9 mouse cellular contexts compared by ENCODE assay signal in the genomic region with DNA sequence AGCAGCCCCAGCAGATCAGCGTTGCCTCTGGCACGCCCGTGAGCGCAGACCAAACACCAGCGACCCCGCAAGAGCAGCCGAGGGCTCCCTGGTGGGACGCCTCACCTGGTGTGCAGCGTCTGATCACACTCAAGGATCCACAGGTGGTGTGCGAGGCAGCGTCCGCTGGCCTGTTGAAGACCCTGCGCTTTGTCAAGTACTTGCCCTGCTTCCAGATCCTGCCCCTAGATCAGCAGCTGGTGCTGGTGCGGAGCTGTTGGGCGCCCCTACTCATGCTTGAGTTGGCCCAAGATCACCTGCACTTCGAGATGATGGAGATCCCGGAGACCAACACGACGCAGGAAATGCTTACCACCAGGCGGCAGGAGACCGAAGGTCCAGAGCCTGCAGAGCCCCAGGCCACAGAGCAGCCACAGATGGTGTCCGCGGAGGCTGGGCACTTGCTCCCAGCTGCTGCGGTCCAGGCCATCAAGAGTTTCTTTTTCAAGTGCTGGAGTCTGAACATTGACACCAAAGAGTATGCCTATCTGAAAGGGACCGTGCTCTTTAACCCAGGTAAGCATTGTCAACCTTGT. TPM values are rescaled to one million over a fixed set of nuclear protein-coding genes. Genes with fewer than 3 reads are reported as not detected.
DNase-seq lines count a peak whose midpoint lies in the region; ATAC-seq and TF ChIP-seq lines count a peak whose summit lies in the region.
"Had no signal": no experiment of that assay in that cellular context is flagged by ENCODE, and none has a peak within 500 bp of the region (broad histone marks: within the 10 kb centered on the region; RNA-seq: fewer than 3 reads in every experiment).

No protein-coding gene starts in this region.

- H3K36me3 ChIP-seq in heart, postnatal 0 days (replicated peaks; ENCODE audit: control insufficient read depth, insufficient read depth, low read length) = no peaks in the 10 kb centered on the region
- H3K36me3 ChIP-seq in midbrain, embryonic 16.5 days (ENCODE audit: control insufficient read depth, insufficient read depth, low read length) = no peaks in the 10 kb centered on the region

- ATAC-seq in heart, postnatal 0 days (ENCODE audit: insufficient read depth, low read depth) = no peak
- ATAC-seq in midbrain, embryonic 16.5 days = peak; percentile 67

- no peaks in the 10 kb centered on the region for H3K9me3 ChIP-seq in heart, postnatal 0 days (replicated peaks; ENCODE audit: control insufficient read depth, low read length)
- H3K9me3 ChIP-seq in midbrain, embryonic 16.5 days (replicated peaks; ENCODE audit: control insufficient read depth, low read length, poor library complexity, severe bottlenecking) = no peaks in the 10 kb centered on the region

- DNase-seq in heart, postnatal 0 days (ENCODE audit: low spot score) = no peak
- DNase-seq in heart, postnatal 25 days (ENCODE audit: low spot score) = no peak
- DNase-seq in adrenal gland, postnatal 10 days = peak; percentile 37
- peak; percentile 6 for DNase-seq in forelimb bud, embryonic 11.5 days (ENCODE audit: low read depth, low spot score)
- no peak for DNase-seq in thymus, adult 18-20 months
- DNase-seq in thymus, postnatal 4 days = no peak
- no peak for DNase-seq in yolk sac, embryonic 10.5 days (ENCODE audit: low spot score)

- H3K4me1 ChIP-seq in heart, postnatal 0 days (ENCODE audit: control insufficient read depth, insufficient read depth) = no peaks in the 10 kb centered on the region
- H3K4me1 ChIP-seq in midbrain, embryonic 16.5 days (ENCODE audit: control insufficient read depth, insufficient read depth, low read length) = no peaks in the 10 kb centered on the region

- no peak overlapping the region for H3K9ac ChIP-seq in heart, postnatal 0 days (replicated peaks; ENCODE audit: low read depth, low read length)
- H3K9ac ChIP-seq in midbrain, embryonic 16.5 days (ENCODE audit: low read depth, low read length) = peak overlapping the region; percentile 59

- no peak for TF ChIP-seq EP300 in heart, postnatal 0 days (IDR thresholded peaks at IDR 0.05; ENCODE audit: low read depth)

- peaks cover 21% of the 10 kb centered on the region for H3K27me3 ChIP-seq in heart, postnatal 0 days (ENCODE audit: control insufficient read depth, insufficient read depth, low read length)
- H3K27me3 ChIP-seq in midbrain, embryonic 16.5 days (ENCODE audit: control insufficient read depth, insufficient read depth, low read depth, low read length) = no peaks in the 10 kb centered on the region; the same call in 1 of the 2 replicates

- peak overlapping the region; percentile 44 for H3K4me2 ChIP-seq in heart, postnatal 0 days (ENCODE audit: low read depth, low read length)
- peak overlapping the region; percentile 86 for H3K4me2 ChIP-seq in midbrain, embryonic 16.5 days (ENCODE audit: low read length)

- H3K27ac ChIP-seq in heart, postnatal 0 days (ENCODE audit: low read depth) = no peak overlapping the region
- H3K27ac ChIP-seq in midbrain, embryonic 16.5 days (ENCODE audit: low read length) = no peak overlapping the region

- TF ChIP-seq CTCF in heart, postnatal 0 days (IDR thresholded peaks at IDR 0.05; ENCODE audit: low read depth) = no peak

- intact Hi-C loops in heart, postnatal 25 days (cut with DNase I) = no loop called here

- 22% methylated on average over 25 of the region's 25 CpGs for WGBS in heart, postnatal 0 days
- WGBS in midbrain, embryonic 16.5 days = 17% methylated on average over 23 of the region's 25 CpGs

- peak overlapping the region; percentile 21; the same call in 1 of the 2 replicates for H3K4me3 ChIP-seq in heart, postnatal 0 days (ENCODE audit: low read depth, low read length)
- peak overlapping the region; percentile 47 for H3K4me3 ChIP-seq in midbrain, embryonic 16.5 days (ENCODE audit: low read depth, low read length)

RNA-seq across cellular contexts. Expression of gene Nr0b1, which starts 0.9 kb away (rescaled TPM):
- total RNA-seq in heart, postnatal 0 days (2014; rRNA removed; ENCODE audit: low replicate concordance) = not detected in 2 replicates
- not detected in 2 replicates for polyA plus RNA-seq in heart, postnatal 0 days (2015; fragmentation: Nextera tagmentation; extraction: Ambion mirVana)
- total RNA-seq in heart, postnatal 25 days (2021) = not detected
- 10 to 100 TPM in 1 of 2 experiments, 1 to 10 TPM in 1; 8.5 to 17.2 TPM for total RNA-seq in adrenal gland, postnatal 10 days (2021)
- 1.3 and 1.8 TPM in 2 replicates for polyA plus RNA-seq in midbrain, embryonic 16.5 days (2015; fragmentation: Nextera tagmentation; extraction: Ambion mirVana)
- total RNA-seq: hematopoietic stem cell, adult 5-6 weeks had no signal

Comparison
In these comparisons a context has a peak if more than half of its experiments do, and no peak if none do; other contexts are left out.
1. DNase-seq: peak in adrenal gland, postnatal 10 days (single experiment) and forelimb bud, embryonic 11.5 days (single experiment); none in heart, postnatal 0 days (single experiment), heart, postnatal 25 days (single experiment), thymus, adult 18-20 months (0 of 2), thymus, postnatal 4 days (single experiment) and yolk sac, embryonic 10.5 days (single experiment).